Mouse (Mus musculus) limb, embryonic 10.5 days (tissue): ENCODE data around the gene Ptprf. TPM values are rescaled to one million over a fixed set of nuclear protein-coding genes. Genes with fewer than 3 reads are reported as not detected.

ENCODE experiments used
- DNase-seq: peaks from one replicate; pipeline ENCODE4 v3.0.0-alpha.2; 2017; ENCODE audit warnings: low spot score
- H3K27ac ChIP-seq: fragments of 300-500 bp; sonication (generic); 2 replicates; pipeline ENCODE4 v1.5.1; 2016; ENCODE audit warnings: mild to moderate bottlenecking
- H3K27me3 ChIP-seq: fragments of 300-500 bp; sonication (generic); 2 replicates; pipeline ENCODE4 v1.6.1; 2016; ENCODE audit warnings: low read depth, mild to moderate bottlenecking; ENCODE audit not compliant: poor library complexity, severe bottlenecking
- H3K36me3 ChIP-seq: fragments of 300-500 bp; sonication (generic); 2 replicates; pipeline ENCODE4 v1.6.1; 2016; ENCODE audit warnings: mild to moderate bottlenecking, moderate library complexity
- H3K4me1 ChIP-seq: fragments of 300-500 bp; sonication (generic); 2 replicates; pipeline ENCODE4 v1.6.1; 2016
- H3K4me3 ChIP-seq: fragments of 300-500 bp; sonication (generic); 2 replicates; pipeline ENCODE4 v1.5.1; 2016; ENCODE audit warnings: mild to moderate bottlenecking, moderate library complexity
- H3K9me3 ChIP-seq: fragments of 300-500 bp; sonication (generic); replicated peaks from 2 replicates; pipeline ENCODE4 v1.6.1; 2016; ENCODE audit warnings: mild to moderate bottlenecking
- WGBS: fragments of 180-500 bp; shearing (Covaris S2); methylation state at CpG from one replicate; pipeline ENCODE4 v1.1.7; 2016; 5-methylcytosine and 5-hydroxymethylcytosine counted together
- polyA plus RNA-seq: library from polyadenylated mRNA; unstranded; fragments of >200 nt; fragmentation: Nextera tagmentation; extraction: Ambion mirVana; gene quantifications from 2 replicates; pipeline ENCODE4 v1.2.1, GENCODE M21; 2016

The Ptprf gene
- polyA plus RNA-seq, 1 experiment from 2014 or later: 77.3 TPM

GRCm38 (mm10) chr4:118276520-118277232, 14.5 kb downstream of the Ptprf start:
- Histone ChIP-seq H3K27ac (peak overlapping the region; percentile 93), H3K9me3 (no peaks in the 10 kb centered on the region), H3K4me3 (peak overlapping the region; percentile 33), H3K36me3 (peaks cover 84% of the 10 kb centered on the region), H3K27me3 (no peaks in the 10 kb centered on the region), H3K4me1 (peaks cover 71% of the 10 kb centered on the region)
- 25% methylated on average over 9 of the region's 9 CpGs for WGBS
- peak; percentile 93 for DNase-seq

- Histone ChIP-seq H3K27ac (peak overlapping the region; percentile 93), H3K4me3 (peak overlapping the region; percentile 33), H3K27me3 (no peaks in the 10 kb centered on the region), H3K36me3 (peaks cover 86% of the 10 kb centered on the region), H3K4me1 (peaks cover 68% of the 10 kb centered on the region), H3K9me3 (no peaks in the 10 kb centered on the region)
- WGBS: 79% methylated on average over 6 of the region's 6 CpGs
- no peak for DNase-seq
Observed at GRCm38 (mm10) chr4:118275601-118276519, 15.3 kb downstream of the Ptprf start.

GRCm38 (mm10) chr4:118274521-118274920, 16.7 kb downstream of the Ptprf start:
- no peak overlapping the region for H3K4me3 ChIP-seq
- no peak for DNase-seq
- WGBS: 63% methylated on average over 7 of the region's 7 CpGs
- no peaks in the 10 kb centered on the region for H3K9me3 ChIP-seq
- peak overlapping the region; percentile 93 for H3K27ac ChIP-seq
- H3K27me3 ChIP-seq: no peaks in the 10 kb centered on the region
- H3K4me1 ChIP-seq: peaks cover 76% of the 10 kb centered on the region
- peaks cover 86% of the 10 kb centered on the region for H3K36me3 ChIP-seq

GRCm38 (mm10) chr4:118273998-118274397, 17.2 kb downstream of the Ptprf start:
- WGBS: 85% methylated on average over 8 of the region's 8 CpGs
- no peak for DNase-seq
- no peaks in the 10 kb centered on the region for H3K27me3 ChIP-seq
- no peak overlapping the region for H3K4me3 ChIP-seq
- H3K36me3 ChIP-seq: peaks cover 86% of the 10 kb centered on the region
- peaks cover 77% of the 10 kb centered on the region for H3K4me1 ChIP-seq
- H3K27ac ChIP-seq: peak overlapping the region; percentile 93; the same call in 1 of the 2 replicates
- H3K9me3 ChIP-seq: no peaks in the 10 kb centered on the region

DNA sequence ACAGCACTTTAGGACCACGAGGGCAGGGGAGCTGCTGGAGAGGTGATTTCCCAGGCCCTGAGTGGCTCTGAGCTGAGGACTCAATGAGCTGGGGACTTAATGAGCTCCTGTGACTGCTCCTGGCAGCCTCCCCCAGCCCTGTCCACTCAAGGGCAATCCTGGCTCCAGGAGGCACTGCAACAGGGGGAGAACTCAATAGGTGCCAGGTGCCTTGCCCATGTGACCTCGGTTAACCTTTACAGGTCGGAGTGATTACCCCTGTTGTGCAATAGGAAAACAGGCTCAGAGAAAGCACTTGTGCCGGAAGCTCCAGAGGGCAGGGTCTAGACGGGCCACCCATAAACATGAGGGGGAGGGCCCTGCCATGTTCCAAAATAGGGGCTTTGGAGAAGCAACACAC, 17.7 kb downstream of the Ptprf start:
- 63% methylated on average over 5 of the region's 5 CpGs for WGBS
- Histone ChIP-seq H3K4me3 (no peak overlapping the region), H3K36me3 (peaks cover 90% of the 10 kb centered on the region), H3K27me3 (no peaks in the 10 kb centered on the region), H3K4me1 (peaks cover 76% of the 10 kb centered on the region), H3K9me3 (no peaks in the 10 kb centered on the region), H3K27ac (peak overlapping the region; percentile 93)
- no peak for DNase-seq

- Histone ChIP-seq H3K9me3 (no peaks in the 10 kb centered on the region), H3K36me3 (peaks cover 97% of the 10 kb centered on the region), H3K27ac (peak overlapping the region; percentile 93), H3K4me1 (peaks cover 71% of the 10 kb centered on the region), H3K27me3 (no peaks in the 10 kb centered on the region), H3K4me3 (no peak overlapping the region)
- no peak for DNase-seq
- 98% methylated on average over 3 of the region's 3 CpGs for WGBS
Observed at GRCm38 (mm10) chr4:118272871-118273270, 18.3 kb downstream of the Ptprf start.

DNA sequence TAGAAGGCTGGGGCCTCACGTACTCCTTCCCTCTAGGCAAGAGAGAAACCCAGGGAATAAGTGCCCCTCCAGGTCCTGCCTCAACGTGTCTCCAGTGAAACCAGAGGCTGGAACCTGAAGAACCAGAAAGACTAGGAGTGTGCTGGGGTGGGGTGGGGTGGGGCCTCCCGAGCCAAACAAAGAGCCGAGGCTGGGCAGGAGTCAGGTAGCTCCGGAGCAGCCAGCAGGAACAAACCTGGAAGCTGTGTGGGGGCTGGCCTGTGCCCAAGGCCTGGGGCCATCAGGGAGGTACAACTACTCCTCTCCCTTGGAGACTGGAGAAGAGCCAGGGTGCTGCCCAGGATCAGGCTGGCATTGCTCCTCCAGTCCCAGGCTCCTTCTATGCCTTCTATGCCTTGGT, 18.9 kb downstream of the Ptprf start:
- no peak for DNase-seq
- H3K9me3 ChIP-seq: no peaks in the 10 kb centered on the region
- 75% methylated on average over 5 of the region's 5 CpGs for WGBS
- H3K36me3 ChIP-seq: peaks cover 98% of the 10 kb centered on the region
- H3K27me3 ChIP-seq: no peaks in the 10 kb centered on the region
- no peak overlapping the region for H3K4me3 ChIP-seq
- peak overlapping the region; percentile 69 for H3K27ac ChIP-seq
- H3K4me1 ChIP-seq: peaks cover 65% of the 10 kb centered on the region

DNA sequence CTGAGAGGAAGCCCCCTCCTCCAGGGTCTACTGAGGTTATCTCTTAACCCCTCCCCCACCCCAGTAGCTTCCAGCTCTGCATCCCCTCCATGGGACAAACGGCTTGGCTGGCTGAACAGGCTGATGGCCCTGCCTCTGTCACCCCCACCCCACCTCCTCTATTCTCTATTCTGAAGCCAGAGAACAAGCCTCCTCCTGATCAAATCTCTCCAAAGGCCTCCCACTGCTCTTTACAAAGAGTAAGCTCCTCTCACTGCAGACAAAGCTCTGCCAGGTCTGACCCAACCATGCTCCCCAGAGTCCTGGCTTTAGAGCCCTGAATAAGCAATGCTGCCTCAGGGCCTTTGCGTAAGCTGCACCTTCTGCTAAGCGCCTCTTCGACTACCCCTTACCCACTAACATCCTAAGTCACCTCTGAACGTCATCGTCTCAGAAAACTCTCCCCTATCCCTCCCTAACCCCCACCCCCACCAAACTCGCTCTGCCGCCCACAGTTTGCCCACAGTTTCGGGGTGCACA, 19.6 kb downstream of the Ptprf start:
- Histone ChIP-seq H3K9me3 (no peaks in the 10 kb centered on the region), H3K27ac (peak overlapping the region; percentile 69; the same call in 1 of the 2 replicates), H3K4me3 (no peak overlapping the region), H3K36me3 (peaks cover 99% of the 10 kb centered on the region), H3K4me1 (peaks cover 60% of the 10 kb centered on the region), H3K27me3 (no peaks in the 10 kb centered on the region)
- DNase-seq: no peak
- 83% methylated on average over 9 of the region's 9 CpGs for WGBS

DNA sequence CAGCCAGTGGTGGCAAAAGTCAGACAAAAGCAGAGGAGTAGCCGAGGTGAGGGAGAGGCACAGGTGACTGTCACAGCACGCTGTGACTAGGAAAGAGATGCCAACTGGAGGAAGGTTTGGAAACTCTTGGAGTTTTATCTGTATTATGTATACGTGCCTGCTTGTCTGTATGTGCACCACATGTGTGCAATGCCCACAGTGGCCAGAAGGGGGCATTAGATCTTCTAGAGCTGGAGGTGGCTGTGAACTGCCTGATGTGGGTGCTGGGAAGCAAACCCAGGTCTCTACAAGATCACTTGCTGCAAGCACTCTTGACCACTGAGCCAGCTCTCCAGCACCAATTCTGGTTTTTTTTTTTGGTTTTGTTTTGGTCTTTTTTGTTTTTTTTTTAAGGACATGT, 20.5 kb downstream of the Ptprf start:
- WGBS: 96% methylated on average over 3 of the region's 3 CpGs
- peaks cover 60% of the 10 kb centered on the region for H3K4me1 ChIP-seq
- H3K27ac ChIP-seq: no peak overlapping the region
- H3K27me3 ChIP-seq: no peaks in the 10 kb centered on the region
- H3K4me3 ChIP-seq: no peak overlapping the region
- H3K9me3 ChIP-seq: no peaks in the 10 kb centered on the region
- H3K36me3 ChIP-seq: peaks cover 100% of the 10 kb centered on the region
- DNase-seq: no peak

DNA sequence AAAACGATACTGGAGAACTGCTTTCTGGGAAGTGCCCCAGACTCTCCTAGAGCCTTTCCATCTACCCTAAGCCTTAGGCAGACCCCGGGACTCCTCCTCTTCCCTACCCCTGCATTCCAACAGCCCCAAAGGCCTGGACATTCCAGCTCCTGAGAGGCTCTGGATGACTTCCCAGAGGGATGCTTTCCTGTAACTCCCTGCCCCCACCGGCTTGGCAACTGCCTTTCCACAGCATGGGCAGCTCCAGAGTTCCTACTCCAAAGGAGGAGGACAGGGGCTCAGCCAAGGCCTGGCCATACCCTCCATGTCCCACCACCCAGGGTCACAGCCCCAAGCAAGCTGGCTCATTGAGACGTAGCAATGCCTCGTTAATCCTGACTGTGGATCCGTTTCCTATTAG, 21.2 kb downstream of the Ptprf start:
- H3K4me3 ChIP-seq: no peak overlapping the region
- peaks cover 100% of the 10 kb centered on the region for H3K36me3 ChIP-seq
- H3K4me1 ChIP-seq: peaks cover 60% of the 10 kb centered on the region
- DNase-seq: no peak
- 70% methylated on average over 6 of the region's 6 CpGs for WGBS
- no peaks in the 10 kb centered on the region for H3K27me3 ChIP-seq
- H3K9me3 ChIP-seq: no peaks in the 10 kb centered on the region
- no peak overlapping the region for H3K27ac ChIP-seq

- no peaks in the 10 kb centered on the region for H3K9me3 ChIP-seq
- H3K27me3 ChIP-seq: no peaks in the 10 kb centered on the region
- H3K36me3 ChIP-seq: peaks cover 100% of the 10 kb centered on the region
- 82% methylated on average over 14 of the region's 14 CpGs for WGBS
- H3K4me3 ChIP-seq: no peak overlapping the region
- DNase-seq: no peak
- peaks cover 52% of the 10 kb centered on the region for H3K4me1 ChIP-seq
- no peak overlapping the region for H3K27ac ChIP-seq
Observed at GRCm38 (mm10) chr4:118268429-118269212, 22.6 kb downstream of the Ptprf start.

DNA sequence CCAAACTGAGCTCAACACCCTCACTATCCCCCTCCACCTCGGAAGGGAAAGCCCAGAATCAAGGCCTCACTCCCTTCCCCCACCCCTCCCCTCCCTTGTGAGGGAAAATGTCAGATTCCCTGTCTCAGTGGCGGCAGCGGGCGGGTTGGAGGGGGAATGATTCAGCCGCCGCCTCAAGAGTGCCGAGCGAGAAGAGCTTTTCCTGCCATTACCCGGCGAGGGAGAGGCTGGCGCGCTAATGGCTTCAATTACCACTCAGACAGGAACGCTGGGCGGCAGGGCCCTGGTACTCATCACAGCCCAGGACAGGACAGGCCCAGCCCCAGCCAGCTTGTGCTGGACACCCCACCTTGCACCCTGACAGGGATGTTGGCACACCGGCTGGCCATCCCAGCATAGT, 25.6 kb downstream of the Ptprf start:
- peaks cover 65% of the 10 kb centered on the region for H3K4me1 ChIP-seq
- no peaks in the 10 kb centered on the region for H3K9me3 ChIP-seq
- peak overlapping the region; percentile 6; the same call in 1 of the 2 replicates for H3K4me3 ChIP-seq
- peak overlapping the region; percentile 77 for H3K27ac ChIP-seq
- peak; percentile 48 for DNase-seq
- H3K36me3 ChIP-seq: peaks cover 90% of the 10 kb centered on the region
- WGBS: 35% methylated on average over 15 of the region's 15 CpGs
- H3K27me3 ChIP-seq: no peaks in the 10 kb centered on the region
